Mouse (Mus musculus) kidney, adult 2 months (tissue): ENCODE measurements at regions not wholly inside any gene's neighbourhood (a gene's known extent, or its start where the extent isn't known, plus 50 kb on each side); places are given as distances from the start of the nearest gene placed in this dataset.

Experiments used
- CTCF ChIP-seq: fragments of 200-500 bp; conservative IDR thresholded peaks from 2 replicates; pipeline ENCODE4 v1.5.1; 2011; ENCODE audit warnings: low read depth, mild to moderate bottlenecking, control low read depth, low read length, moderate library complexity, mixed read lengths; ENCODE audit not compliant: insufficient read depth, insufficient read length
- POLR2A ChIP-seq: fragments of 200-500 bp; IDR thresholded peaks from one replicate; pipeline ENCODE4 v1.6.1; 2011; ENCODE audit warnings: low read depth, low read length, control low read depth

DNA sequence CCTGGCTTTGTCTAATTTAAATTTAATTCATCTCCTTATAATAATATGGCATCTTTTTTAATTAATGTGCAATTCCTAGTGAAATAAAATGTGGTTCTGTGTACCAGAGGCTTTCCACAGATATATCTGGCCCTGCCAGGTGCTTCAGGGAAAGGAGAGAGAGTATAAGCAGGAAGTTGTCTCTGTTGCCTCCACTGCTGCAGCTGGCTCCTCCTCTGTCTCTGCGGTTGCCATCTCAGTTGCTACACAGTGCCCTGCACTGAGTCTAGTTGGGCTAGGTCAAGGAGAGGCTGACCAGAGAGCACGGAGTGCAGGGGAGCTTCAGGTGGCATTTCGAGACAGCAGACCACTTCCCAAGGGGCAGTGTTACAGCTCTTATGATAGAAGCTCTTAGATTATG lies 773.6 kb upstream of the Dsel start:
- TF ChIP-seq POLR2A (no peak), CTCF (no peak)
